Mouse (Mus musculus): ENCODE measurements around the gene Brms1l. TPM values are rescaled to one million over a fixed set of nuclear protein-coding genes. Genes with fewer than 3 reads are reported as not detected.

Gene Brms1l
- polyA plus RNA-seq, 1 experiment, result 23.1 TPM

DNA sequence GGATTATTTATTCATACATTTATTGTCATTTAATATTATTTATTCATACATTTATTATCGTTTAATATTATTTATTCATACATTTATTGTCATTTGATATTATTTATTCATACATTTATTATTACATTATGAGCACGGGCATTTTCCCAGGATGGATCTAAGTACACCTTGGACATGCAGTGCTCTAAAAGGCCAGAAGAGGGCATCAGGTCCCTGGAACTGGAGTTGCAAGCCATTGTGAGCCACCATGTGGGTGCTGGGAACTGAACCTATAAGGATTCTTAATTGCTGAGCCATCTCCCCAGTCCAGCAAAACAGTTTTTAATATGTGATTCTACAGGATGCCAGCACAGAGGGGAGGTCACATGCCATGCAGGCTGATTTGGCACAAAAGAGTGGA lies 10.6 kb upstream of the Brms1l start:
- Histone ChIP-seq H3K36me3 (ENCODE audit: control insufficient read depth, insufficient read depth) (no peaks in the 10 kb centered on the region), H3K27me3 (ENCODE audit: control insufficient read depth, insufficient read depth, insufficient read length) (no peaks in the 10 kb centered on the region), H3K4me3 (no peak overlapping the region), H3K4me2 (ENCODE audit: low read depth) (no peak overlapping the region), H3ac (ENCODE audit: control insufficient read depth, insufficient read length) (no peak overlapping the region), H3K79me2 (ENCODE audit: control insufficient read depth, insufficient read depth) (no peaks in the 10 kb centered on the region)
- TF ChIP-seq USF1 (IDR thresholded peaks at IDR 0.05; ENCODE audit: low read depth) (no peak), MYOG (IDR thresholded peaks at IDR 0.05; ENCODE audit: control insufficient read depth in 1 of 3, insufficient read depth in 1 of 3, insufficient read length in 2 of 3, low read depth in 2 of 3) (no peak)

DNA sequence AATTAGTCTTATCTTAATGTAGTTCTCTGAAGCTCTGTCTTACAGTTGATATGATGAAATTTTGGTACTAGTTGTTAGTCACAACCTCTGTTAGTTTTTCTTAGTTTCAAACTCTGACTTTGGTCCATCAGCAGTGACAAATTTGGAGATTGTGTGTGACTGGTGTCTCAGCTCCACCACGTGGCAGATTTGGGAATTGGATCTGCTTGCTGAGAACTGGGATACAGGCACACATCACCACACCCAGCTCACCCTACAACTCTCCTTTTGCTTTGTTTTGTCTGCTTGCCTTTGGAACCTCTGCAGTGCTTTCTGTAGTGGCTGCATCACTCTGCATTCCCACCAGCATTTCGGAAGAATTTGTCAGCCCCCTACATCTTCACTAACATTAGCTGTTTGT lies 5.0 kb upstream of the Brms1l start:
- Histone ChIP-seq H3K36me3 (ENCODE audit: control insufficient read depth, insufficient read depth) (no peaks in the 10 kb centered on the region), H3K4me3 (no peak overlapping the region), H3ac (ENCODE audit: control insufficient read depth, insufficient read length) (no peak overlapping the region), H3K27me3 (ENCODE audit: control insufficient read depth, insufficient read depth, insufficient read length) (no peaks in the 10 kb centered on the region), H3K79me2 (ENCODE audit: control insufficient read depth, insufficient read depth) (no peaks in the 10 kb centered on the region), H3K4me2 (ENCODE audit: low read depth) (no peak overlapping the region)
- TF ChIP-seq TCF12 (IDR thresholded peaks at IDR 0.05; ENCODE audit: insufficient read depth, poor library complexity, severe bottlenecking) (no peak), USF1 (IDR thresholded peaks at IDR 0.05; ENCODE audit: low read depth) (peak; percentile 25)

DNA sequence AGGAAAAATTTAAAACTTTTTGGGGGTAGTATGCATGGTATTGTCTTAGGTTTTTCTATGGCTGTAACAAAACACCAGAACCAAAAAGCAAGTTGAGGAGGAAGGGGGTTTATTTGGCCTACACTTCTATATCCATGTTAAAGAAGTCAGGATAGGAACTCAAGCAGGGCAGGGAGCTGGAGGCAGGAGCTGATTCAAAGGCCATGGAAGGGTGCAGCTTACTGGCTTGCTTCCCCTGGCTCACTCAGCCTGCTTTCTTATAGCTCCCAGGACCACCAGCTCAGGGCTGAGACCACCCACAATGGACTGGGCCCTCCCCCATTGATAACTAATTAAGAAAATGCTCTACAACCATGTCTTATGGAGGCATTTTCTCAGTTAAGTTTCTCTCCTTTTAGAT lies 3.2 kb upstream of the Brms1l start:
- Histone ChIP-seq H3K79me2 (ENCODE audit: control insufficient read depth, insufficient read depth) (peaks cover 13% of the 10 kb centered on the region), H3K27me3 (ENCODE audit: control insufficient read depth, insufficient read depth, insufficient read length) (no peaks in the 10 kb centered on the region), H3K4me3 (no peak overlapping the region), H3K36me3 (ENCODE audit: control insufficient read depth, insufficient read depth) (no peaks in the 10 kb centered on the region), H3ac (ENCODE audit: control insufficient read depth, insufficient read length) (no peak overlapping the region), H3K4me2 (ENCODE audit: low read depth) (no peak overlapping the region)
- no peak for TF ChIP-seq MYOG (IDR thresholded peaks at IDR 0.05; ENCODE audit: control insufficient read depth in 1 of 3, insufficient read depth in 1 of 3, insufficient read length in 2 of 3, low read depth in 2 of 3)
- TF ChIP-seq E2F4 (IDR thresholded peaks at IDR 0.05; ENCODE audit: insufficient read depth), result no peak
- TF ChIP-seq CEBPB (IDR thresholded peaks at IDR 0.05; ENCODE audit: insufficient read depth, poor library complexity, severe bottlenecking), result no peak
- TF ChIP-seq POLR2AphosphoS2 (IDR thresholded peaks at IDR 0.05; ENCODE audit: insufficient read length, low read depth), result no peak
- no peak for TF ChIP-seq TCF12 (IDR thresholded peaks at IDR 0.05; ENCODE audit: insufficient read depth, poor library complexity, severe bottlenecking)
- TF ChIP-seq MYOD1 (IDR thresholded peaks at IDR 0.05; ENCODE audit: control insufficient read depth in 1 of 3, insufficient read length in 2 of 3, low read depth in 2 of 3), result no peak
- TF ChIP-seq REST (IDR thresholded peaks at IDR 0.05; ENCODE audit: insufficient read depth, insufficient read length), result no peak
- TF ChIP-seq USF1 (IDR thresholded peaks at IDR 0.05; ENCODE audit: low read depth), result no peak
- TF ChIP-seq MAX (IDR thresholded peaks at IDR 0.05; ENCODE audit: low read depth), result no peak
- TF ChIP-seq TCF3 (IDR thresholded peaks at IDR 0.05; ENCODE audit: insufficient read length, low read depth), result no peak
- no peak for TF ChIP-seq POLR2A (IDR thresholded peaks at IDR 0.05; ENCODE audit: insufficient read length, low read depth)
- no peak for TF ChIP-seq SRF (IDR thresholded peaks at IDR 0.05; ENCODE audit: control insufficient read depth, insufficient read length, low read depth)

DNA sequence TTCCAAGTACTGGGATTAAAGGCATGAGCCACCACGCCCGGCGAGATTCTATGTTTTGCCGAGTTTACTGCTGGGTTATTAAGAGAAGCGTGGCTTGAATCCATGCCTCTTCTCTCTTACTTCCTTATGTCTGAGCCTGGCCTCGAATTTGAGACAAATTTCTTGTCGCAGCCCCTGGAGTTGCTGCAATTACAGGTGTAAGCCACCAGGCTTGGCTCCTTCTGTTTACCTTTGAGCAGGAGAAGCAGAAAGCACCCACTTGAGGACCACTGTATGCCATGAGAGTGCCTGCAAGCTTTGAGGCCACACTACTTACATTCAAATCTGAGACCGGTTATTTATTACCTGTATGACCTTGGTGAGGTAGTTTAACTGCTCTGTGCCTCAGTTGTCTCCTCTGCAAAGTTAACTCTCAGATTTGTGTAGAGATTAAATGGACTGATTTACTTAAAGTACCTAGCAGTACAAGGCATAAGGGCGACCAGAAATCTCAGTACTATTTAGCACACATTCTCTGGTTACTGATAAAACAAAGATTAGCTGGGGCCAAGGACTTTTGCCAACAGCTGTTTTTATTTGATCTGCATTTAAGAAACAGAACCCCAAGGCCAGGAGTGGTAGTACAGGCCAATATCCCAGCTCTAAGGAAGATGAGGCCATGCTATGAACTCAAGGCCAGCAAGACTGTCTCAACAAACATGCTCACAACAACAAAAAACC lies 2.1 kb upstream of the Brms1l start:
- Histone ChIP-seq H3K4me3 (no peak overlapping the region), H3K27me3 (ENCODE audit: control insufficient read depth, insufficient read depth, insufficient read length) (no peaks in the 10 kb centered on the region), H3K36me3 (ENCODE audit: control insufficient read depth, insufficient read depth) (no peaks in the 10 kb centered on the region), H3K79me2 (ENCODE audit: control insufficient read depth, insufficient read depth) (peaks cover 22% of the 10 kb centered on the region), H3ac (ENCODE audit: control insufficient read depth, insufficient read length) (no peak overlapping the region), H3K4me2 (ENCODE audit: low read depth) (no peak overlapping the region)
- TF ChIP-seq MYOD1 (IDR thresholded peaks at IDR 0.05; ENCODE audit: control insufficient read depth in 1 of 3, insufficient read length in 2 of 3, low read depth in 2 of 3) (no peak), TCF3 (IDR thresholded peaks at IDR 0.05; ENCODE audit: insufficient read length, low read depth) (no peak), CEBPB (IDR thresholded peaks at IDR 0.05; ENCODE audit: insufficient read depth, poor library complexity, severe bottlenecking) (no peak)

DNA sequence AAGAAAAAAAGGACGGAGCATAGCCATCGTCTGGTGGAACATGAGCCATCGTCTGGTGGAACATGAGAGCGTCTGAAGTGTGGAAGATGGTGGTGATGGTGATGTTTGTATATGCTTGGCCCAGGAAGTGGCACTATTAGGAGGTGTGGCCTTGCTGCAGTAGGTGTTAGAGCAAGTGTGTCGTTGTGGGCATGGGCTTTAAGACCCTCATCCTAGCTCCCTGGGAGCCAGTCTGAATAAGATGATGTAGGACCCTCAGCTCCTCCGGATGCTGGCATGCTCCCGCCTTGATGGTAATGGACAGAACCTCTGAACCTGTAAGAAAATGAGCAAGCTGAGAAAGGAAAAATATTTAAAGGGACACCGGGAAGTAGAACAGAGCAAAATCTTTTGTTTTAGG lies 1.2 kb upstream of the Brms1l start:
- H3K27me3 ChIP-seq (ENCODE audit: control insufficient read depth, insufficient read depth, insufficient read length), result no peaks in the 10 kb centered on the region
- H3K4me3 ChIP-seq, result no peak overlapping the region
- H3ac ChIP-seq (ENCODE audit: control insufficient read depth, insufficient read length), result no peak overlapping the region
- peaks cover 22% of the 10 kb centered on the region for H3K79me2 ChIP-seq (ENCODE audit: control insufficient read depth, insufficient read depth)
- no peak for TF ChIP-seq POLR2A (IDR thresholded peaks at IDR 0.05; ENCODE audit: insufficient read length, low read depth)
- no peak for TF ChIP-seq MYOD1 (IDR thresholded peaks at IDR 0.05; ENCODE audit: control insufficient read depth in 1 of 3, insufficient read length in 2 of 3, low read depth in 2 of 3)
- H3K4me2 ChIP-seq (ENCODE audit: low read depth), result no peak overlapping the region
- H3K36me3 ChIP-seq (ENCODE audit: control insufficient read depth, insufficient read depth), result no peaks in the 10 kb centered on the region

DNA sequence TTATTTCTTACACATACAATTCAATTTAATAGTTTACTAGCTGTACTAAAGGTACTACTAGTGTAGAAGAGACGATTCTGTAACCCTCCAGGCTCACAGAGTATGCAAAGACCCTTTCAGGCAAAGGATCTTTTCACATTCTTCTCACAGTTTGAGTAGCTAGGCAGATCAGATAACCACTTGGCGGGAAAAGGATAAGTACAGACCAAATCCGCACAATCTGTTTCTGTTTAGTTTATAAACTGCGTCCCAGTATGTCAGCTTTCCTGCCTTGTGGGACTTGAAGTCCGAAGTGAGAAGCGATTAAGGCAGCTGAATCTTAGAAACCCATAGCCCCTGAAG lies 296 bp upstream of the Brms1l start:
- Histone ChIP-seq H3K79me2 (ENCODE audit: control insufficient read depth, insufficient read depth) (peaks cover 22% of the 10 kb centered on the region), H3ac (ENCODE audit: control insufficient read depth, insufficient read length) (peak overlapping the region; percentile 91), H3K36me3 (ENCODE audit: control insufficient read depth, insufficient read depth) (no peaks in the 10 kb centered on the region), H3K4me2 (ENCODE audit: low read depth) (peak overlapping the region; percentile 66), H3K4me3 (peak overlapping the region; percentile 75), H3K27me3 (ENCODE audit: control insufficient read depth, insufficient read depth, insufficient read length) (no peaks in the 10 kb centered on the region)
- TF ChIP-seq E2F4 (IDR thresholded peaks at IDR 0.05; ENCODE audit: insufficient read depth) (peak; percentile 53), POLR2AphosphoS2 (IDR thresholded peaks at IDR 0.05; ENCODE audit: insufficient read length, low read depth) (no peak)
